Mouse (Mus musculus): Measurements from ENCODE around the gene Plxna1. TPM values are rescaled to one million over a fixed set of nuclear protein-coding genes. Genes with fewer than 3 reads are reported as not detected.
A peak's percentile ranks its signal among the peaks of the same experiment; 100 is the strongest.

Plxna1 gene
- polyA plus RNA-seq, 1 experiment from 2014 or later: 2.5 TPM

DNA sequence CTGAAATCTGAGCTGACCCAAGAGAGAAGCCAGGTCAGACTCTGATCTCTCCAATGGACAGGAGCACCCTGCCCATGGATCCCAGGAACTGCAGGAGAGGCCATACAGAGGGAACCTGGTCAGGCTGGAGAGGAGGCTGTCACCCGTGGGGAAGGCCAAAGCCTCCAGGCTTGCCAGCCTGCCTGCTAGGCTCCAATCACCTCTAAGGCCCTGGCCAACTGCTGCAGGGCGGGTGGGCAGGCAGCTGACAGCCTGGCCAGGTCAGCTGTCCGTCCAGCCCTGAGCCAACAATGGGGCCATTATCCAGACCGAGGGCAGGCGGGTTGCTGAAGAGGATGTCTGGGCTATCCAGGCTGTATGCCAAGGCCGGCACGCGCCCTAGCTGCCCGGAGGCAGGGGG, 14.1 kb downstream of the Plxna1 start:
- Histone ChIP-seq H3K9ac (no peak overlapping the region), H3K36me3 (peaks cover 2% of the 10 kb centered on the region; the same call in 1 of the 2 replicates), H3K4me1 (replicated peaks) (peaks cover 21% of the 10 kb centered on the region), H3K9me3 (replicated peaks) (no peaks in the 10 kb centered on the region), H3K4me2 (no peak overlapping the region), H3K27ac (no peak overlapping the region), H3K27me3 (no peaks in the 10 kb centered on the region), H3K4me3 (replicated peaks) (no peak overlapping the region)
- 79% methylated on average over 9 of the region's 9 CpGs for WGBS (ENCODE audit: insufficient replicate concordance)
- DNase-seq (no peak), ATAC-seq (ENCODE audit: low read depth) (no peak)

- Histone ChIP-seq H3K27me3 (no peaks in the 10 kb centered on the region), H3K9me3 (replicated peaks) (no peaks in the 10 kb centered on the region), H3K27ac (no peak overlapping the region), H3K9ac (no peak overlapping the region), H3K4me1 (replicated peaks) (peaks cover 21% of the 10 kb centered on the region), H3K4me2 (no peak overlapping the region), H3K36me3 (peaks cover 3% of the 10 kb centered on the region; the same call in 1 of the 2 replicates), H3K4me3 (replicated peaks) (no peak overlapping the region)
- ATAC-seq (ENCODE audit: low read depth) (no peak), DNase-seq (no peak)
- WGBS (ENCODE audit: insufficient replicate concordance): 50% methylated on average over 1 of the region's 1 CpGs
Observed at GRCm38 (mm10) chr6:89347792-89348191, 14.6 kb downstream of the Plxna1 start.

DNA sequence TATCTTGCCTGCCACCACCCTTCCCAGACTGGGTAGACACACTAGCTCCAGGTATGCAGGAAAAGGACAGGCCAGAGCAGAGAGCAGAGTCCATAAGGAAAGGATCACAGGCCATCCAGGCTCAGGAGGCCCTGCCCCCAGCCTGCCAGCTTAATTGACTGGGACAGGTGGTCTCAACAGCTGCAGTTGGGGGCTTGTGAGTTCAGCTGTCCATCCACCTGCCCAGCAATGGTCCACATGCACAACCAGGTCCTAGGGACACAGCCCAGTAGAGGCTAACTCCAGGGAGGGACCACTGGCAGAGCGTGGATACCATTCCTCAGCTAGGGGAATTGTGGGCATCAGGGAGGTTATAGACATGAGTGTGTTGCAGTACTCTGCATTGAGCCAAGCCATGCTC, 16.6 kb downstream of the Plxna1 start:
- DNase-seq: no peak
- no peak overlapping the region for H3K4me3 ChIP-seq (replicated peaks)
- no peak overlapping the region for H3K9ac ChIP-seq
- WGBS (ENCODE audit: insufficient replicate concordance): 83% methylated on average over 1 of the region's 1 CpGs
- peaks cover 15% of the 10 kb centered on the region; the same call in 1 of the 2 replicates for H3K36me3 ChIP-seq
- no peaks in the 10 kb centered on the region for H3K27me3 ChIP-seq
- H3K9me3 ChIP-seq (replicated peaks): no peaks in the 10 kb centered on the region
- H3K4me2 ChIP-seq: no peak overlapping the region
- no peak for ATAC-seq (ENCODE audit: low read depth)
- H3K4me1 ChIP-seq (replicated peaks): peaks cover 21% of the 10 kb centered on the region
- H3K27ac ChIP-seq: no peak overlapping the region

DNA sequence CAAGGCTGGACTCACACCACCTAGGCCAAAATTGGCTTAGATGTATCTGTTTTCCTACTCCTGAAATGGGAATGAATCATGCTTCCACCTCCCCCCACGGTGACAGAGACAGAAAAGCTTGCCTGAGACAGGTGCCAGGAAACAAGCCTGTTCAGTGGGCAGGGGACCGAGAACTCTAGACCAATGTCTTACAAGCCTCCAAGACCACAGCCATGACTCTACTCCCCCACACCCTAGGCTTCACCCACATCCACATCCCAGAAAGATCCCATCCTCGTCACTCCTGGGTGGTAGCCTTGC, 17.0 kb downstream of the Plxna1 start:
- Histone ChIP-seq H3K36me3 (peaks cover 15% of the 10 kb centered on the region; the same call in 1 of the 2 replicates), H3K4me3 (replicated peaks) (no peak overlapping the region), H3K4me2 (no peak overlapping the region), H3K9me3 (replicated peaks) (no peaks in the 10 kb centered on the region), H3K9ac (no peak overlapping the region), H3K27me3 (no peaks in the 10 kb centered on the region), H3K27ac (0 out of 2 replicates have a peak overlapping the region, but pooled peaks have one; percentile 39), H3K4me1 (replicated peaks) (peaks cover 19% of the 10 kb centered on the region)
- DNase-seq (no peak), ATAC-seq (ENCODE audit: low read depth) (no peak)
- 63% methylated on average over 3 of the region's 3 CpGs for WGBS (ENCODE audit: insufficient replicate concordance)

- Histone ChIP-seq H3K9ac (no peak overlapping the region), H3K36me3 (peaks cover 18% of the 10 kb centered on the region; the same call in 1 of the 2 replicates), H3K4me2 (no peak overlapping the region)
Observed at GRCm38 (mm10) chr6:89344613-89345485, 17.6 kb downstream of the Plxna1 start.

GRCm38 (mm10) chr6:89341981-89342380, 20.4 kb downstream of the Plxna1 start:
- 78% methylated on average over 4 of the region's 4 CpGs for WGBS (ENCODE audit: insufficient replicate concordance)

More at GRCm38 (mm10) chr6:89344613-89345485, 17.6 kb downstream of the Plxna1 start:
- Histone ChIP-seq H3K27ac (0 out of 2 replicates have a peak overlapping the region, but pooled peaks have one; percentile 39), H3K4me3 (replicated peaks) (no peak overlapping the region), H3K27me3 (no peaks in the 10 kb centered on the region), H3K4me1 (replicated peaks) (peaks cover 15% of the 10 kb centered on the region), H3K9me3 (replicated peaks) (no peaks in the 10 kb centered on the region)
- peak; percentile 61 for ATAC-seq (ENCODE audit: low read depth)
- no peak for DNase-seq
- WGBS (ENCODE audit: insufficient replicate concordance): 39% methylated on average over 10 of the region's 10 CpGs

GRCm38 (mm10) chr6:89339447-89339846, 23.0 kb downstream of the Plxna1 start:
- H3K36me3 ChIP-seq: peaks cover 40% of the 10 kb centered on the region; the same call in 1 of the 2 replicates
- no peak for ATAC-seq (ENCODE audit: low read depth)

More at GRCm38 (mm10) chr6:89341981-89342380, 20.4 kb downstream of the Plxna1 start:
- no peak overlapping the region for H3K4me3 ChIP-seq (replicated peaks)
- ATAC-seq (ENCODE audit: low read depth) (no peak), DNase-seq (no peak)
- peaks cover 33% of the 10 kb centered on the region; the same call in 1 of the 2 replicates for H3K36me3 ChIP-seq
- H3K4me1 ChIP-seq (replicated peaks): peaks cover 15% of the 10 kb centered on the region
- no peaks in the 10 kb centered on the region for H3K9me3 ChIP-seq (replicated peaks)
- no peaks in the 10 kb centered on the region for H3K27me3 ChIP-seq
- no peak overlapping the region for H3K4me2 ChIP-seq
- H3K27ac ChIP-seq: no peak overlapping the region
- H3K9ac ChIP-seq: no peak overlapping the region

GRCm38 (mm10) chr6:89338733-89339132, 23.7 kb downstream of the Plxna1 start:
- H3K36me3 ChIP-seq: peaks cover 40% of the 10 kb centered on the region; the same call in 1 of the 2 replicates
- no peak overlapping the region for H3K4me3 ChIP-seq (replicated peaks)
- no peak overlapping the region for H3K27ac ChIP-seq
- no peak overlapping the region for H3K4me2 ChIP-seq
- no peak for ATAC-seq (ENCODE audit: low read depth)
- no peak for DNase-seq
- no peaks in the 10 kb centered on the region for H3K4me1 ChIP-seq (replicated peaks)
- WGBS (ENCODE audit: insufficient replicate concordance): 79% methylated on average over 8 of the region's 8 CpGs
- H3K9ac ChIP-seq: no peak overlapping the region
- H3K9me3 ChIP-seq (replicated peaks): no peaks in the 10 kb centered on the region
- no peaks in the 10 kb centered on the region for H3K27me3 ChIP-seq

More at GRCm38 (mm10) chr6:89339447-89339846, 23.0 kb downstream of the Plxna1 start:
- Histone ChIP-seq H3K27ac (no peak overlapping the region), H3K4me3 (replicated peaks) (no peak overlapping the region), H3K9me3 (replicated peaks) (no peaks in the 10 kb centered on the region), H3K9ac (no peak overlapping the region), H3K4me1 (replicated peaks) (peaks cover 3% of the 10 kb centered on the region; the same call in 1 of the 2 replicates), H3K27me3 (no peaks in the 10 kb centered on the region), H3K4me2 (no peak overlapping the region)
- DNase-seq: no peak
- 57% methylated on average over 2 of the region's 2 CpGs for WGBS (ENCODE audit: insufficient replicate concordance)

- no peaks in the 10 kb centered on the region for H3K4me1 ChIP-seq (replicated peaks)
- H3K9me3 ChIP-seq (replicated peaks): no peaks in the 10 kb centered on the region
- no peak overlapping the region for H3K9ac ChIP-seq
- peaks cover 42% of the 10 kb centered on the region; the same call in 1 of the 2 replicates for H3K36me3 ChIP-seq
- H3K27me3 ChIP-seq: no peaks in the 10 kb centered on the region
- DNase-seq (no peak), ATAC-seq (ENCODE audit: low read depth) (no peak)
- no peak overlapping the region for H3K27ac ChIP-seq
- no peak overlapping the region for H3K4me2 ChIP-seq
- H3K4me3 ChIP-seq (replicated peaks): no peak overlapping the region
- 76% methylated on average over 9 of the region's 9 CpGs for WGBS (ENCODE audit: insufficient replicate concordance)
Observed at GRCm38 (mm10) chr6:89337574-89337973, 24.8 kb downstream of the Plxna1 start.

DNA sequence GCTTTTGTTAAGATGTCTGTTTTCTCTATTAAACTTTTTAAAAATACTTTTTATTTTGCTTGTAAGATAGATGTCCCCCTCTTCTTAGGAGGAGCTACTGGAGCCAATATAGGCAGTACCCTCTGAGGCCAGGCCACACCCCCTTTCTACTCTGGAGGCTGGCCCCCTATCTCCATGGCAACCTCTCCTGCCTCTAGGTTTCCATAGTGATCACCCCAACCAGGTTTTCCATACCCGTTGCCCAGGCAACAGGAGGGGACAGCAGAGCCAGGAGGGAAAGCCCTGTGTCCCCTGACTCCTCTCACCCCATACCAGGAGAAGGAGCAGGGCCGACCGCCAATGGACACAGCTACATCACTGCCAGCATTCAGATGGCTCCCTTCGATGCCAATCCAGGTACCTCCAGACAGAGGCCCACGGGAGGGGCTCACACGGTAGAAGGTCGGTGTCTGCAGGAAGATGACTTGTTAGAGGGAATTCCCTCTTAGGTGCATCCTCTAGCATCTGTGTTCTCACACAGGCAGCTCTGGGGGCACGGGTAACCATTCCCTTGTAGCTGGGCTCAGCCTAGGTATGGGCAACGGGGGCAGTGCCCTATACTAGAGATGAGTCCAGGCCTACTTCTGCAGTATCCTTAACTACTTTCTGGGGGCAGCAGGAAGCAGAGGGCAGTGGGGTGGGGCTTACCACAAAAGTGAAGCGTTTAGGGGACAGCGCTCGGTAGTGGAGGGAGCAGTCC, 28.3 kb downstream of the Plxna1 start:
- Histone ChIP-seq H3K9me3 (replicated peaks) (no peaks in the 10 kb centered on the region), H3K9ac (no peak overlapping the region), H3K36me3 (peaks cover 57% of the 10 kb centered on the region), H3K4me3 (replicated peaks) (no peak overlapping the region), H3K27me3 (no peaks in the 10 kb centered on the region), H3K27ac (no peak overlapping the region), H3K4me2 (no peak overlapping the region), H3K4me1 (replicated peaks) (no peaks in the 10 kb centered on the region)
- DNase-seq (no peak), ATAC-seq (ENCODE audit: low read depth) (no peak)
- WGBS (ENCODE audit: insufficient replicate concordance): 82% methylated on average over 12 of the region's 12 CpGs

DNA sequence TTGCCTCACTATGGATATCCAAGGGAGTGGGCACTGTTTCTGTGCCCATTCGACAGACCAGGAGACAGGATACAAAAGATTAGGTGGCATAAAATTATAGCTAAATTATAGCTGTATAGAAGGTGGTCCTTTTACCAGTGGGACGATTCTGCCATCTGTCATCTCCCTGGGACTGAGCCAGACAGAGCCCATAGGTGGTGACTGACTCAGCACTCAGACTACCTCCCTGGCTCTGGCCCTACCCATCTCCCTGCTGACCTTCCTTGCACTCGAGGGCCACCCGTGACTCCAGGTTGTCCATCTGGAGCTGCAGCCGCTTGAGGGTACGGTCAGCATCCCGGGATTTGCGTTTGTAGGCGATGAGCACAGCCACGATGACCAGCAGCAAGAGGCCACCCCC, 31.5 kb downstream of the Plxna1 start:
- no peak overlapping the region for H3K4me2 ChIP-seq
- H3K4me1 ChIP-seq (replicated peaks): no peaks in the 10 kb centered on the region
- no peak overlapping the region for H3K4me3 ChIP-seq (replicated peaks)
- peaks cover 47% of the 10 kb centered on the region; the same call in 1 of the 2 replicates for H3K36me3 ChIP-seq
- 85% methylated on average over 10 of the region's 10 CpGs for WGBS (ENCODE audit: insufficient replicate concordance)
- H3K9me3 ChIP-seq (replicated peaks): no peaks in the 10 kb centered on the region
- no peak overlapping the region for H3K27ac ChIP-seq
- ATAC-seq (ENCODE audit: low read depth) (no peak), DNase-seq (no peak)
- H3K27me3 ChIP-seq: no peaks in the 10 kb centered on the region
- no peak overlapping the region for H3K9ac ChIP-seq
